Mouse (Mus musculus) liver, embryonic 14.5 days (tissue): ENCODE data around the gene Lrmda. TPM values are rescaled to one million over a fixed set of nuclear protein-coding genes. Genes with fewer than 3 reads are reported as not detected.

Experiments
- ATAC-seq: fragments of 200-750 bp; cut with Nextera tagmentation; 2 replicates; pipeline ENCODE4 v1.8.0; 2017; ENCODE audit warnings: moderate number of reproducible peaks, mild to moderate bottlenecking, moderate library complexity; ENCODE audit not compliant: insufficient read depth
- DNase-seq, 3 experiments: peaks; one replicate each; pipeline ENCODE4 v3.0.0-alpha.2; 2012 to 2013; ENCODE audit warnings: low read depth in 3 of 3, low spot score in 3 of 3
- H3K27ac ChIP-seq: fragments of 300-500 bp; sonication (generic); 2 replicates; pipeline ENCODE4 v1.5.1; 2014; ENCODE audit warnings: moderate library complexity, mild to moderate bottlenecking, control low read depth, inconsistent platforms
- H3K27me3 ChIP-seq: fragments of 300-500 bp; sonication (generic); 2 replicates; pipeline ENCODE4 v1.6.1; 2014; ENCODE audit warnings: mild to moderate bottlenecking, low read length, moderate library complexity; ENCODE audit not compliant: control insufficient read depth, insufficient read depth
- H3K36me3 ChIP-seq: fragments of 300-500 bp; sonication (generic); replicated peaks from 2 replicates; pipeline ENCODE4 v1.6.1; 2014; ENCODE audit warnings: low read depth; ENCODE audit not compliant: control insufficient read depth, insufficient read depth
- H3K4me1 ChIP-seq, 2 experiments: fragments of 200-500 bp in 1 of 2; fragments of 300-500 bp in 1 of 2; sonication (generic) in 1 of 2; replicated peaks; 2 replicates each; pipeline ENCODE4 v1.6.1; 2012 to 2014; ENCODE audit warnings: antibody characterized with exemption in 1 of 2, inconsistent platforms in 1 of 2, low read length in 1 of 2; ENCODE audit not compliant: control insufficient read depth in 2 of 2, insufficient read depth in 2 of 2
- H3K4me2 ChIP-seq: fragments of 300-500 bp; sonication (generic); 2 replicates; pipeline ENCODE4 v1.6.1; 2014; ENCODE audit warnings: low read depth, mild to moderate bottlenecking, control low read depth, moderate library complexity
- H3K4me3 ChIP-seq, 2 experiments: fragments of 200-500 bp in 1 of 2; fragments of 300-500 bp in 1 of 2; sonication (generic) in 1 of 2; 2 replicates each; pipeline ENCODE4 v1.5.1; 2012 to 2014; ENCODE audit warnings: low read depth in 2 of 2, low read length in 2 of 2, mild to moderate bottlenecking in 2 of 2, control low read depth in 1 of 2, inconsistent platforms in 1 of 2, moderate library complexity in 1 of 2; ENCODE audit not compliant: insufficient read depth in 1 of 2
- H3K9ac ChIP-seq: fragments of 300-500 bp; sonication (generic); replicated peaks from 2 replicates; pipeline ENCODE4 v1.6.1; 2014; ENCODE audit warnings: mild to moderate bottlenecking, control low read depth, moderate library complexity
- H3K9me3 ChIP-seq: fragments of 300-500 bp; sonication (generic); 2 replicates; pipeline ENCODE4 v1.6.1; 2016; ENCODE audit warnings: low read length, mixed read lengths; ENCODE audit not compliant: control insufficient read depth
- CTCF ChIP-seq: IDR thresholded peaks from 2 replicates; pipeline ENCODE4 v1.5.1; 2016; ENCODE audit warnings: antibody characterized with exemption, low read depth, control low read depth
- EP300 ChIP-seq: IDR thresholded peaks from 2 replicates; pipeline ENCODE4 v1.6.1; 2016; ENCODE audit warnings: antibody characterized with exemption, low read depth
- WGBS: fragments of 180-500 bp; shearing (Covaris S2); extraction: QIAGEN DNeasy Blood & Tissue Kit; methylation state at CpG from one replicate; pipeline ENCODE4 v1.1.7; 2014; ENCODE audit not compliant: insufficient replicate concordance; 5-methylcytosine and 5-hydroxymethylcytosine counted together
- polyA plus RNA-seq, 2 experiments: library from polyadenylated mRNA; depleted of rRNA in 1 of 2; stranded (reverse) in 1 of 2; unstranded in 1 of 2; fragments of >200 nt; fragmentation: Nextera tagmentation in 1 of 2; extraction: Ambion mirVana in 1 of 2; gene quantifications; 2 replicates each; pipeline versions ENCODE4 v1.2.1 to v1.2.3; 2012 to 2014

Gene Lrmda
- polyA plus RNA-seq, 2 experiments = 0.18 to 0.22 TPM

DNA sequence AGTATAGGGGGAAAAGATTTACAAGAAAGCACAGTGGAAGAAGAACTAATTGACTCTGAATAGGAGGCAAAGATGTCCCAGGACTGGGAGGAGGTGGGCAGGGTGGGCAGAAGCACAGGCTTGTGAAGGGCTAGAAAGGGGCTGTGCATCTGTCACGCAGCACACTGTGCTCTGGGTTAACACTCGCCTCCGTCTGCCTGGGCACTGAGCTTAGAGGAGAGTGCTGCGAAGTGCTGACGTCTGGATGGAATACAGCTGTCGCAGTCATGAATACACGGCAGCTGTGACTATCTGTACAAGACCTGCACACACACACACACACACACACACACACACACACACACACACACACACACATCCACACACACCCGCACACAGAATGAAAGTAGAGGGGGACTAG, 73.6 kb downstream of the Lrmda start:
- Histone ChIP-seq H3K27ac (no peak overlapping the region), H3K4me3 (no peak overlapping the region), H3K27me3 (no peaks in the 10 kb centered on the region), H3K9ac (no peak overlapping the region), H3K9me3 (no peaks in the 10 kb centered on the region), H3K4me2 (no peak overlapping the region), H3K4me1 (no peaks in the 10 kb centered on the region), H3K36me3 (no peaks in the 10 kb centered on the region)
- TF ChIP-seq CTCF (no peak), EP300 (no peak)
- ATAC-seq (no peak), DNase-seq (no peak)
- 70% methylated on average over 8 of the region's 8 CpGs for WGBS

DNA sequence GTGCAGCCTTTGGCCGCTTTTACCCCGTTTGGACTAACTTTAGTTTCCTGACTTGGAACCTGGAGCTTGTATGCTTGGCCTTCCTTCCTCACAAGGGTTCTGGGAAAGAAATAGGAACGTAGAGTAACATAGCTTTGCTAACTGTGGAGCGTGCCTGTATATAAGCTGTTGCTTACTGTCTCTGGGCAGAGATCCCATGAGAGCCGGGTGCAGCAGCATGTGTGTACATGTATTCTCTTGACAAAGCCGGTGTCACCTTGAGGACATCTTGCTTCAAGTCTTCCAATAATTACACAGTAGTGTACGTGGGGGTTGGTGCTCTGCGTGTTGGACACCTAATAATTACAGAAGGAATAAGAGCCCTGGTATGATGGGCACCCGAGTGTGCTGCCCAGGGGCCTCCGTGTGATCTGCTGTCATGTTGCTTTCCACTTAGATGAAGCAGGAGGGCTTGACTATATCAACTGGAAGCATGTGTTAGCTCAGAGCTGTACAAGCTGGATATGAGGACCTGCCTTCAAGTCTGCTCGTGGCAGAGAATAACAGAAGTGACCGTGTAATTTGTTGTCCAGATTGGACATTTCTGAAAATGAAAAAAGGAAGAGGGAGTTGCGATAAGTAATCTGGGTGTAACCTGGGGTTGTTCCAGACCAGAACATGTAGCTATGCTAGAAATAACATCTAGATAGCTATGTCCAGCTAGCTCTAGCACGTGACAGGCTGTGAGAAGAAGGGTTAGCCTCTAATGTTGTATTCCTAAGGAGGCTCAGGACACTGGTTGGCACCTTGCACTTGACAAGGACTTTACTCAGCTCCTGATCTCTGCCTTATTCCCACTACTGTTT, 82.7 kb downstream of the Lrmda start:
- no peak for TF ChIP-seq CTCF
- no peak for TF ChIP-seq EP300
- Histone ChIP-seq H3K4me3 (no peak overlapping the region), H3K36me3 (no peaks in the 10 kb centered on the region), H3K27me3 (no peaks in the 10 kb centered on the region), H3K4me2 (no peak overlapping the region), H3K9ac (no peak overlapping the region), H3K27ac (no peak overlapping the region), H3K9me3 (no peaks in the 10 kb centered on the region), H3K4me1 (no peaks in the 10 kb centered on the region)
- ATAC-seq (no peak), DNase-seq (no peak)
- 61% methylated on average over 14 of the region's 14 CpGs for WGBS

DNA sequence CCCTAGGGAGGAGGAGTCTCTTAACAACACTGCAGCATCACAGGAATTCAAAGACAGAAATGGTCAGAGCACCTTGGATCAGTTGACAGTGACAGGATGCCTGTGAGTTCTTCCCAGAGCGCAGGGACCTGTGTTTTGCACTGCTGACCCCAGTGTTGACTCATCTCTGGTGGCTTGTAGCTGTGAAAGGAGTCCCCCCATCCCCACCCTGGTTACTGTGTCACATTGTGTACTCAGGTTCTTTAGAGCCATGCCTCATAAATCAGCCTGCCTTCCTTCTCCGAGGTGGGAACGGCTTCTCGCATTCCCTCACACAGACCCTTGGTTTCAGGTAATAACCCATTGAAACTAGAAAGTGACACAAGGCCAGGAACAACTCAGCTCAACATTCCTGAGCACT, 86.3 kb downstream of the Lrmda start:
- 69% methylated on average over 4 of the region's 4 CpGs for WGBS
- Histone ChIP-seq H3K27me3 (no peaks in the 10 kb centered on the region), H3K36me3 (no peaks in the 10 kb centered on the region), H3K4me3 (no peak overlapping the region), H3K9me3 (no peaks in the 10 kb centered on the region), H3K4me2 (no peak overlapping the region), H3K9ac (no peak overlapping the region), H3K4me1 (no peaks in the 10 kb centered on the region), H3K27ac (no peak overlapping the region)
- ATAC-seq = no peak
- DNase-seq = no peak
- TF ChIP-seq EP300 (no peak), CTCF (no peak)

DNA sequence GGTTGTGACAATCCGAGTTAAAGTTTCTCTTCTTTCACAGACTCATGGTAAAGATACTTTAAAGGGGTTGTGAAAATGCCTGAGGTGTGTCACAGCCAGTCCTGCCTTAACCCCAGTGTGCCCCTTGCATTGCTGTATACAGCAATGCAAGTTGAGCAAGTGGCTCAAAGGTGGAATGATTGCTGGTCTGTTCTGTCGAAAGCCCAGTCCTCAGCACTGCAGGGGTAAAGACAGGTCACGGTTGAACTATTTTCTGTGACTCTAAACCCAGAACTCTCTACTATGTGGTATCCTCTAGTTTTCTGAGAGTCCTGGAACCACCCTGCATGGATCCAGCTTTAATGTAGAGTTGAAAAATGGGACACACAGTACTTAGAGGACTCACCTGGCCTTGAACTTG, 87.3 kb downstream of the Lrmda start:
- no peak overlapping the region for H3K9ac ChIP-seq
- ATAC-seq (no peak), DNase-seq (no peak)
- no peaks in the 10 kb centered on the region for H3K27me3 ChIP-seq
- H3K9me3 ChIP-seq = no peaks in the 10 kb centered on the region
- no peaks in the 10 kb centered on the region for H3K4me1 ChIP-seq
- no peaks in the 10 kb centered on the region for H3K36me3 ChIP-seq
- no peak overlapping the region for H3K27ac ChIP-seq
- H3K4me3 ChIP-seq = no peak overlapping the region
- WGBS = 66% methylated on average over 3 of the region's 3 CpGs
- H3K4me2 ChIP-seq = no peak overlapping the region
- TF ChIP-seq EP300 (no peak), CTCF (no peak)

DNA sequence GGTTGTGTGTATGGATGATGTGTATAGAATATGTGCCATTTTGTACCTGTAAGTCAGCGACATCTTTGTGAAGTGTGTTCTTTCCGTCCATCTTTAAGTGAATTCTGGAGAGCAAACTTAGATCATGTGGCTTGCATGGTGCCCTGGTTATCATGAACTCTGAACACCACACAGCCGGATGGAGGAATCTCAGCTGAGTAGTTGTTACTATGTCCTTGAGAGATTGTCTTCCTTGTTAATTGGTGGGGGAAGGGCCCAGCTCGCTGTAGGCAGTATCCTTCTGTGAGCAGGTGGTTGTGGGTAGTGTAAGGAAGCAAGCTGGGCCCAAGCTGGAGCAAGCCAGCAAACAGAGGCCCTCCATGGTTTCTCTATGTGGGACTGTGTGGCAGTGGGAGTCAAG, 89.9 kb downstream of the Lrmda start:
- Histone ChIP-seq H3K9me3 (no peaks in the 10 kb centered on the region), H3K4me1 (no peaks in the 10 kb centered on the region), H3K4me3 (no peak overlapping the region), H3K9ac (no peak overlapping the region), H3K27ac (no peak overlapping the region), H3K27me3 (no peaks in the 10 kb centered on the region), H3K36me3 (no peaks in the 10 kb centered on the region), H3K4me2 (no peak overlapping the region)
- ATAC-seq (no peak), DNase-seq (no peak)
- 57% methylated on average over 4 of the region's 4 CpGs for WGBS
- TF ChIP-seq CTCF (no peak), EP300 (no peak)
